Mouse (Mus musculus) cortical plate, adult 2 months (tissue): Measurements from ENCODE around the gene H2-M10.2.

Experiments used
- CTCF ChIP-seq: fragments of 200-500 bp; IDR thresholded peaks from 2 replicates; pipeline ENCODE4 v1.5.1; 2011; ENCODE audit warnings: mild to moderate bottlenecking, control low read depth, low read length; ENCODE audit not compliant: insufficient read depth; ENCODE audit errors: extremely low read depth
- POLR2A ChIP-seq: fragments of 200-500 bp; IDR thresholded peaks from 2 replicates; pipeline ENCODE4 v1.6.1; 2011; ENCODE audit warnings: mild to moderate bottlenecking, low read length, control low read depth; ENCODE audit not compliant: insufficient read depth; ENCODE audit errors: extremely low read depth

- TF ChIP-seq POLR2A (no peak), CTCF (no peak)
Observed at GRCm38 (mm10) chr17:36257969-36258368, 28.3 kb downstream of the H2-M10.2 start, which contains the start of gene Rpp21.
